Mouse (Mus musculus) adrenal gland, adult (tissue): ENCODE measurements around the gene 1600012H06Rik.
"Not testable (repeated sequence)": the region's sequence is repeated elsewhere in the genome, so short reads cannot be mapped to it uniquely, and the experiment has no call there.

Experiments used
- DNase-seq, 2 experiments: peaks; one replicate each; pipeline ENCODE4 v3.0.0; 2022 to 2023; ENCODE audit warnings: low spot score in 1 of 2; ENCODE audit not compliant: inconsistent age in 2 of 2

Gene 1600012H06Rik

GRCm38 (mm10) chr17:14943009-14943728, at the start of gene 1600012H06Rik, which contains the start of gene Wdr27:
TSS of gene 1600012H06Rik (plus strand) at chr17:14943184.
TSS of gene Wdr27 (minus strand) at chr17:14943158.
- peak; percentile 99 to 100 for DNase-seq

GRCm38 (mm10) chr17:14895058-14895457, 47.9 kb upstream of the 1600012H06Rik start:
- DNase-seq: not testable (repeated sequence)

GRCm38 (mm10) chr17:14898972-14899371, 44.0 kb upstream of the 1600012H06Rik start:
- DNase-seq: no peak

DNA sequence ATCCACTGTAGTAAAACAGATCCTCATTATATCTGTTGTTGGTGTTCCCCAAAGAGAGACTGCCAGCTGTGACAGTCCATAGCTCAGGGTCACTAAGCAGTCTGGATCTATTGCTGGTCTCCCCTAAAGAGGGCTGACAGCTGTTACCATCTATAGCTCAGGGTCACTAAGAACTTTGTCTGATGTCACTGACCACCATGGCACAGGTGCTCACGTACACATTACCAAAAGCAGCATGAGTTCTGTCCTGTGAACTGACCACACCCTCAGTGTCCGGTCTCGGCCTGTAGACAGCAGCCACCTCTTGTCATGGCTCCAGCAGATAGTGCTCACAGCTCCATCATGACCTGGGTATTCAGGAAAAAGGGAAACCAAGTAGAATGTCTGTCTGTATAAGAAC, 39.8 kb upstream of the 1600012H06Rik start:
- no peak for DNase-seq

DNA sequence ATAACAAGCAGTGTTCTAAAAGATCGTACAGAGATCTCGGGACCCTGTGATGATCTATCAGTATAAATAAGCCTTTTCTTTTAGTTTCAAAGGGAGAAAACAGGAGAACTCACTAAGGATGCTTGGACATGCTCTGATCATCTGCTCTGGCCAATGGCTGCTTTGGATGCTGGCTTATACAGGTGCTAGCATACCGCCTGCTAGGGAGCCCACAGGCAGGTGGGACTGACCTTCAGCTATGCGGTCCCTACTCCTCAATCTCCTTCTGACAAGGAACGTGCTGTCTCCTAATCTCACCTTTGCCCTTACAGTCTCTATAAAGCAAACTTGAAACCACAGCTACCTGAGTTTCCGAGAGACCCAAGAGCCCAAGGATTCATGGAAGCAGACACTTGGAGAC, 38.8 kb upstream of the 1600012H06Rik start:
- DNase-seq: no peak

DNA sequence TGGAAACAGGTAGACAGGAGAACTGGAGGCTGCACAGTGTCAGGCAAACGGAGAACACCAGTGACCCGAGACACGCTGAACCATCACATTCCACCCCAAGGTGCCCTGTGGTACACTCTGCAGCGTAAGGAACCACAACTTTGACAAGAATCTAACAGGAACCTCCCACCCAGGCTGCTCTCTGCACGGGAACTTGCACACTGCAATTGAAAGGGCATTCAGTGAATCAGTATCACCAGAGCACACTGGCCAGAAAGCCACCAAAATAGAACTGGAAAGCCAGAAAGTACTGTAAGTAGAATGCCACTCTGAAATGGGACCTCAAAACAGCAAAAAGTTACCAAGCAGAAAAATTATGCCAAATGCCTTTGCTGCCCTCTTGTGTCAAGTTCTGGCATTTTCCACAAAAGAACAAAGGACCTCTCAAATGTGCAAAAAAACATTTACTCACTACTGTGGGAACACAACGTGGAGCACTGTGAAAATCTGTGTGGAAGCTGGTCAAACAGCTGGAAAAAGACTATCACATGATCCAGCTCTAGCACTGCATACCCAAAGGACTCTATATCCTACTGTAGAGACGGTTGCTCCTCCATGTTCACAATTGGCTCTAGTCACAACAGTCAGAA, 38.2 kb upstream of the 1600012H06Rik start:
- DNase-seq: peak; percentile 47 to 88

GRCm38 (mm10) chr17:14906611-14907010, 36.4 kb upstream of the 1600012H06Rik start:
- no peak for DNase-seq

DNA sequence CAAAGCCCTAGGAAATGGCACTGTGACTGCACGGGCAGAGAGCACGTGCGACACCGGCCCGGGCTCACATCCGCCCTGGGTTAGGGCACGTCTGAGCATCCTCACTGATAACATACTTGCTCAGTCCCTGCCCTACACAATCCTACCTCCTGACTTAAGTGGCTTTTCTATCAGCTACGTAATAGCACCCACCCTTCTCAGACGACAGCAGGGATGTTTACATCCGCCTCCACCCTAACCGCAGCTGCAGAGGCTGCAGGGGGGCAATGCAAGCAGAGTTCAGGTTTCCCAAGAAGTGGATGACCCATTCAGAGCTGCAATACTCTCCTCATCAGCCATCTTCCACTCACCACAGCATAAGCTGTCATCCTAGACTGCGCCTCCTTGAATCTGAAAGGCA, 35.8 kb upstream of the 1600012H06Rik start:
- DNase-seq: no peak

DNA sequence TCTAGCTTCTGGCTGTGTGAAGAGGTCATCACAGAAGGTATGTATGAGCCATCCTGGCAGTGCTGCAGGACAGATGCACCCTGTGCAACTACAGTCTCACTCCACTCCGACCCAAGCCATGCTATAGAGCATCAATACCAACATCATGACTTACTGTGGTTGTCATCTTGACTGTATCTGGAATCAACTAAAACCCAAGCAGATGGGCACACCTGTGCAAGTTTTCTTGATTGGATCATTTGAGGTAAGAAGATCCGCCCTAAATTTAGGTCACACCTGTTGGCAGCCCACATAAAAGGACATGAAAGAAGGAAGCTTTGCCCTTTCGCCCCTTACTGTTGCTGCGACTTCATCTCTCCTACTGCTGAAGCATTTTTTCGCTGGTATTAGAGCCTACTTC, 33.7 kb upstream of the 1600012H06Rik start:
- no peak for DNase-seq

- no peak for DNase-seq
Observed at GRCm38 (mm10) chr17:14910771-14911170, 32.2 kb upstream of the 1600012H06Rik start.

- peak in 1 of 2 experiments; percentile 33 for DNase-seq
Observed at GRCm38 (mm10) chr17:14912420-14912819, 30.6 kb upstream of the 1600012H06Rik start.

GRCm38 (mm10) chr17:14912981-14913380, 30.0 kb upstream of the 1600012H06Rik start:
- no peak for DNase-seq

DNA sequence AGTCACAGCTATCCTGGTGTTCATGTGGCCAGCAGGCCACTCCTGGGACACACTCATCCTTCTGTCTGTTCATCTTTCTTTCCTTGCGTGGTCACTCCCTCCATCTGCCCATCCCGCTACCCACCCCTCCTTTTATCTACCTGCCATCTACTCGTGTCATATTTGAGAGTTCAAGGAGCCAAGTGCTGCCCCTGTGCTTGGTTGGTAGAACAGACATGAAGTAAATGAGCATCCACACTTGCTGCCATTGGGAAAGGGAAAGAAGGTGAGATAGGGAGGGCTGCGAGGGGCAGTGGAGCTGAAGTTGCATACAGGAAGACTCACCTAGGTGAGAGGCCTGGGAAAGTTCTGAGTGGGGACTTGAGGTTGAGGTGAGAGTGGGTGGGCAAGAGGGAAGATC, 28.6 kb upstream of the 1600012H06Rik start:
- no peak for DNase-seq

- DNase-seq: peak; percentile 15 to 56
Observed at GRCm38 (mm10) chr17:14917866-14918265, 25.1 kb upstream of the 1600012H06Rik start.

- DNase-seq: no peak
Observed at GRCm38 (mm10) chr17:14921582-14921981, 21.4 kb upstream of the 1600012H06Rik start.

DNA sequence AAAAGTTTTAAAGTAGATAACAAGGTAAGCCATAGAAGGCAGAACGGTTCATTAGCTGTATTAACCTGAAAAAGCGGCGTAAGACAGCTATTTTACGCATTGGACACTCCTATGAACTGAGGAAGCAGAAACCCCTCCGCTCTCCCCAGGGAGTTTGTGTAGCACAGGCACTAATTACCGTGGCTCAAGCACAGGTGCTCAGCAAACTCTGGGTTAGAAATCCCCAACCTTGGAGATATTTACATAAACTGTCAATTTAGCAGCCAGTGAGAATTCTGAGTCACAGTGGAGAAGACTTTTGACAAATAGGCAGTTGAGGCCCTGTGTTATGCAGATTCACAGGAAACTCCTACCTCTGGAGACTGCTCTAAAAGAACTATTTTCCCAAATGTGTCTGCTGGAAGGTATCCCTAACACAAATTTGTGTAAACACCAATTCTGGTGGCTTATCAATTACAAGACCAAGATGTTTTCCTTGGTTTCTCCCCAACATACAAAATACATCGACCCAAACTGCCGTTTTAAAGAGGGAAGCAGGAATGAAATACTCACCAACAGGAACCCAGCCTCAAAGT, 15.3 kb upstream of the 1600012H06Rik start:
- no peak for DNase-seq

- no peak for DNase-seq
Observed at GRCm38 (mm10) chr17:14928631-14929030, 14.4 kb upstream of the 1600012H06Rik start.

DNA sequence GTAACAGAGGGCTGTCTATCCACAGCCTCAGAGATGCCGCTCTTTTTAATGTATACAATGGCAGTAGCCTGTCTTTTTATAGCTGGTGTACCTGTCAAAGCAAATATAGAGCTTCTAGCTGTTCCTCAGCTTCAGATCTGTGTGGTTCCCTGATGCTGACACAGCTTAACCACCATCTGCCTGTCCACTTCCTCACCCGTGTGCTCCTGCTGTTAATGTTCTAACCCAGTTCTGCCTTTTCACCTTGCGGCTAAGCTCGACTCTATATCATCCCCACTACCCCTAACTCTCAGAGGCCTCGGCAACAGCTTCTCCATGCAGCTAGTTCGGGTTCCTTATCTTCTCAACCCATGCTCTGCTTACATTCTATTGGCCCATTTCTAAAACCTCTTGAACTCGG, 12.3 kb upstream of the 1600012H06Rik start:
- DNase-seq: no peak

GRCm38 (mm10) chr17:14931469-14931868, 11.5 kb upstream of the 1600012H06Rik start:
- no peak for DNase-seq

DNA sequence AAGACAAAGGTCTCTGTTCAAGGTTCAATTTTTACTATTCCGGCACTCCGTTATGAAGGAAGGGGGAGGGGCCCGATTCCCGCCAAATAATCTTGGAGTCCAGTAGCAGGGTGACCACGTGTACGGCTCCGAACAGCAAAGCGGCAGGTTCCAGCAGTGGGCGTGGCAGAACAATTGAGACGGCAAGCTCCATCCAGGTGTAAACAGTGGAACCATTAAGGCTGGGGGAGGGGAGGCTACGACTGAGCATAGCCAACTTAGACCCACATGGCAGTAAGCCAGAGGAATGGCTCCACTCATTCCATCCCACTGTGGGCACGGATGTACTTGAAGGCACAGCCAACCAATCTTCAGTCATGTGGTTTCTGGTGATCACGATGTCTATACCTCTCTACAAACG, 7.7 kb upstream of the 1600012H06Rik start:
- DNase-seq: not testable (repeated sequence)

DNA sequence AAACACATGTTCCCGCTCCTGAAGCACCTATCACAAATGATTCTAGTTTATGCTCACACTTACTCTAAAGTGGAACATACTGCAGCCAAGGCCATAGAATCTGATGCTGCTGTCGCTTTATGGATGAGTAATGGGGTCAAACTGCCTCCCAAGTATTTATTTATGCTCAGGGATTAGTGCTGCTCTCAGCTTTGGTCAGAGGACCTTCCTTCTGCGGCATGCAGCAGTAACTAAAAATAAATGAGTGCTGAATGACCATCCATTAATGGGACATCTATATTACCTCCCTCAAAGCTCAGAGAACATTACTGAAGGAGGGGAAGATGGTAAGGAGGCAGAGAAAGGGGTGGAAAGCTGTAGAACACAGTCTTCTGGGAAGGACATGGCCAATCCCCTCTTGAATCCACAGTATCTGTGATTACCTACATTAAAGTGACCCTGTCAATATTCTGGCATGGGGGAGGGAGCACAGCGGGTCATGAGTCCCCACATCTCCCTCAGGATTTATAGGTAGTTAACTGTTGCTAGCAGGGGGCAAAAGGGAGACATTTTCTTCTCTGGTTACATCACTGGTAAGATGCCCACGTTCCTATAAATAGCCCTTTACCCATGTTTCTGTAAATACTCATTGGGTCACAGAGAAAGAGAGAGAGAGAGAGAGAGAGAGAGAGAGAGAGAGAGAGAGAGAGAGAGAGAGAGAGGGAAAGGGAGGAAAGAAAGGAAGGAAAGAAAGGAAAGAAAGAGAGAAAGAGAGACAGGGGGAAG, 7.0 kb upstream of the 1600012H06Rik start:
- DNase-seq: peak in 1 of 2 experiments; percentile 62
